Mouse (Mus musculus) embryonic facial prominence, embryonic 14.5 days (tissue): ENCODE measurements around the gene Mllt11. TPM values are rescaled to one million over a fixed set of nuclear protein-coding genes. Genes with fewer than 3 reads are reported as not detected.
A peak's percentile ranks its signal among the peaks of the same experiment; 100 is the strongest.

ENCODE experiments used
- ATAC-seq: fragments of 200-750 bp; cut with Nextera tagmentation; 2 replicates; pipeline ENCODE4 v1.8.0; 2017; ENCODE audit warnings: low read depth, moderate number of reproducible peaks, moderate TSS enrichment
- DNase-seq: peaks from one replicate; pipeline ENCODE4 v3.0.0-alpha.2; 2015; ENCODE audit warnings: low spot score
- H3K27ac ChIP-seq: fragments of 300-500 bp; sonication (generic); replicated peaks from 2 replicates; pipeline ENCODE4 v1.5.1; 2014; ENCODE audit warnings: low read depth, mild to moderate bottlenecking, low read length, moderate library complexity
- H3K27me3 ChIP-seq: fragments of 300-500 bp; sonication (generic); replicated peaks from 2 replicates; pipeline ENCODE4 v1.6.1; 2014; ENCODE audit warnings: low read length; ENCODE audit not compliant: control insufficient read depth, insufficient read depth
- H3K36me3 ChIP-seq: fragments of 300-500 bp; sonication (generic); 2 replicates; pipeline ENCODE4 v1.6.1; 2014; ENCODE audit warnings: low read length, mixed read lengths; ENCODE audit not compliant: control insufficient read depth, insufficient read depth
- H3K4me1 ChIP-seq: fragments of 300-500 bp; sonication (generic); 2 replicates; pipeline ENCODE4 v1.6.1; 2014; ENCODE audit warnings: antibody characterized with exemption, low read length; ENCODE audit not compliant: control insufficient read depth, insufficient read depth
- H3K4me2 ChIP-seq: fragments of 300-500 bp; sonication (generic); 2 replicates; pipeline ENCODE4 v1.6.1; 2014; ENCODE audit warnings: low read depth, mild to moderate bottlenecking, low read length, moderate library complexity, mixed read lengths
- H3K4me3 ChIP-seq: fragments of 300-500 bp; sonication (generic); 2 replicates; pipeline ENCODE4 v1.5.1; 2014; ENCODE audit warnings: low read depth, mild to moderate bottlenecking, low read length
- H3K9ac ChIP-seq: fragments of 300-500 bp; sonication (generic); 2 replicates; pipeline ENCODE4 v1.6.1; 2014; ENCODE audit warnings: low read depth, mild to moderate bottlenecking, low read length, moderate library complexity, mixed read lengths
- H3K9me3 ChIP-seq: fragments of 300-500 bp; sonication (generic); 2 replicates; pipeline ENCODE4 v1.6.1; 2016; ENCODE audit warnings: low read length; ENCODE audit not compliant: control insufficient read depth
- WGBS: fragments of 180-500 bp; shearing (Covaris S2); extraction: QIAGEN DNeasy Blood & Tissue Kit; methylation state at CpG from one replicate; pipeline ENCODE4 v1.1.7; 2014; 5-methylcytosine and 5-hydroxymethylcytosine counted together
- polyA plus RNA-seq: library from polyadenylated mRNA; unstranded; fragments of >200 nt; fragmentation: Nextera tagmentation; extraction: Ambion mirVana; gene quantifications from 2 replicates; pipeline ENCODE4 v1.2.1, GENCODE M21; 2014

The Mllt11 gene
- polyA plus RNA-seq, 1 experiment from 2014 or later, result 36.9 TPM

GRCm38 (mm10) chr3:95239022-95239421 is 7.1 kb upstream of the Mllt11 start:
- Histone ChIP-seq H3K4me3 (no peak overlapping the region), H3K36me3 (peaks cover 47% of the 10 kb centered on the region), H3K27me3 (no peaks in the 10 kb centered on the region), H3K27ac (no peak overlapping the region), H3K4me1 (no peaks in the 10 kb centered on the region), H3K9me3 (no peaks in the 10 kb centered on the region), H3K4me2 (no peak overlapping the region), H3K9ac (no peak overlapping the region)
- ATAC-seq (no peak; the same call in 1 of the 2 replicates), DNase-seq (no peak)
- 87% methylated on average over 6 of the region's 6 CpGs for WGBS

DNA sequence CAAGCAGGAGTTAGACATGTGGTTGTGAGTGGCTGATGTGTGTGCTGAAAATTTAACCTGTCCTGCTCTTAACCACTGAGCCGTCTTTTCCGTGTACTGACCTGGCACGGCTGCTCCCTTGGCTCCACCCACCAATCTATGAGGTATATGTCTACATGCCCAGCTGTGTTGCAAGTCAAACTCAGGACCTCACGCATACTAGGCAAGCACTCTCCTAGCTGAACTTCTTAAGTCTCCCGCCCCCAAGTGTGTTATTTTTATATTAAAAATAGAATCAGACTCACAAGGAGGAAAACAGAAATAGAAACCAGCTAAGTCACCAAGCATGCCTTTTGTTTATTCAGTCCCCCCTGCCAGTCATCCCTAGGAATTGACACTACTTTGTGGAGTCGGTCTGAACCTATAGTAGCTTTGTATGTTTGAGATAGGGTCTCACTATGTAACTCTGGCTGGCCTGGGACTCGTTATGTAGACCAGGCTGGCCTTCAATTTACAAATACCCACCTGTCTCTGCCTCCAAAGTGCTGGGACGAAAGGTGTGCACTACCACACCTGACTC is 5.6 kb upstream of the Mllt11 start:
- DNase-seq (no peak), ATAC-seq (no peak)
- 80% methylated on average over 8 of the region's 8 CpGs for WGBS
- Histone ChIP-seq H3K9ac (no peak overlapping the region), H3K27me3 (no peaks in the 10 kb centered on the region), H3K9me3 (no peaks in the 10 kb centered on the region), H3K4me1 (no peaks in the 10 kb centered on the region), H3K4me2 (no peak overlapping the region), H3K36me3 (peaks cover 57% of the 10 kb centered on the region), H3K4me3 (no peak overlapping the region), H3K27ac (no peak overlapping the region)

GRCm38 (mm10) chr3:95235386-95236301 is 3.7 kb upstream of the Mllt11 start:
- ATAC-seq, result no peak
- H3K27me3 ChIP-seq, result no peaks in the 10 kb centered on the region
- H3K4me3 ChIP-seq, result no peak overlapping the region
- no peak overlapping the region for H3K9ac ChIP-seq
- peaks cover 6% of the 10 kb centered on the region for H3K4me1 ChIP-seq
- H3K9me3 ChIP-seq, result no peaks in the 10 kb centered on the region
- H3K4me2 ChIP-seq, result no peak overlapping the region
- H3K36me3 ChIP-seq, result peaks cover 69% of the 10 kb centered on the region
- 60% methylated on average over 23 of the region's 23 CpGs for WGBS
- no peak for DNase-seq
- no peak overlapping the region for H3K27ac ChIP-seq

DNA sequence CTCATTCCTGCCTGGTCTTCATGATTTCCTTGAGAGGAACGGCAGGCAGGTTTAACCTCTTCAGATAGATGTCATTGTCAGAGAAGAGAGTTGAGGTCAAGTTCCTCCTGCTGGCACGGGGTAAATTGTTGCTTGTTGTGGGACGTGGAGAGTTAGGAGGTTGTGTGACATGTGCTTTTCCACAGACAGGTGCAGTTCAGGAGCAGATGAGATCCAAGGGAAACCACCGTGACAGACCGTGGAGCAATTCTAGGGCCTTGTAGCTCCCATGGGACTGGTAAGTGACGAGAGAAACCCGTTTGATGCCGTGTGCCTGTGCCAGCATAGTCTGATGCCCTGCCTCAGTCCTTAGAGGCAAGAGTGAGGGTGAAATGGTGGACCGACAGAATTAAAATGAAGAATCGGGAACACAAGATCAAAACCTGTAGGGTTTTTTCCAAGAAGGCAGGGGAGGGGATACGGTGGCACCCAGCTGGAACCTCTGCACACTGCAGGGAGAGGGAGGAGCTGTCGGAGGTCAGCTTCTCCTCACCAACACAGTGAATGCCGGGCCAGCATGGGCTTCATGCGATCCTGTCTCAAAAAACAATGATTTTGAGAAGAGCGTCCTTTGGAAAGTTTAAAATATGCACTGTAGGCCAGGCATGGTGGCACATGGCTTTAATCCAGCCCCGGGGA is 1.5 kb upstream of the Mllt11 start:
- H3K4me2 ChIP-seq, result no peak overlapping the region
- peaks cover 13% of the 10 kb centered on the region for H3K4me1 ChIP-seq
- no peak overlapping the region for H3K4me3 ChIP-seq
- ATAC-seq (no peak), DNase-seq (no peak)
- H3K27me3 ChIP-seq, result no peaks in the 10 kb centered on the region
- 84% methylated on average over 16 of the region's 16 CpGs for WGBS
- H3K36me3 ChIP-seq, result peaks cover 69% of the 10 kb centered on the region
- no peak overlapping the region for H3K27ac ChIP-seq
- no peaks in the 10 kb centered on the region for H3K9me3 ChIP-seq
- no peak overlapping the region for H3K9ac ChIP-seq

DNA sequence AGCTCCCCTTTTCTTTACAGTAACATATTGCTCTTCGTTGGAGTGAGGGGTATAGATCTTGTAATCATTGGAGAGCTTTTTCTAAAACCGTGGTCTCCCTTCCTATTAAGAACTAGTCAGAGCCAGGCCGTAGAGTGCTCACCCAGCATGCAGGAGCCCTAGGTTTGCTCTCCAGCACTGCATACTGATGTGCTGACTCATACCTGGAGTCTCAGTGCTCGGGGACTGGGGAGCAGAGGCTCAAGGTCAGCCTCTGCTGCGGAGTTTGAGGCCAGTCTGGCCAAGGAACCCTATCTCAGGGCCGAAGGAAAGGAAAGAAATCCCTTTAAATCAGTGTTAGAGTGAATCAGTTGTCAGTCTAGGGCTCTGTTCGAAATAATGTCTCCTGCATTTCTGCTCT is 800 bp upstream of the Mllt11 start:
- Histone ChIP-seq H3K4me2 (no peak overlapping the region), H3K9me3 (no peaks in the 10 kb centered on the region), H3K9ac (no peak overlapping the region), H3K4me3 (no peak overlapping the region), H3K4me1 (peaks cover 13% of the 10 kb centered on the region), H3K27me3 (no peaks in the 10 kb centered on the region), H3K36me3 (peaks cover 62% of the 10 kb centered on the region), H3K27ac (no peak overlapping the region)
- 84% methylated on average over 7 of the region's 7 CpGs for WGBS
- no peak for DNase-seq
- ATAC-seq, result no peak

DNA sequence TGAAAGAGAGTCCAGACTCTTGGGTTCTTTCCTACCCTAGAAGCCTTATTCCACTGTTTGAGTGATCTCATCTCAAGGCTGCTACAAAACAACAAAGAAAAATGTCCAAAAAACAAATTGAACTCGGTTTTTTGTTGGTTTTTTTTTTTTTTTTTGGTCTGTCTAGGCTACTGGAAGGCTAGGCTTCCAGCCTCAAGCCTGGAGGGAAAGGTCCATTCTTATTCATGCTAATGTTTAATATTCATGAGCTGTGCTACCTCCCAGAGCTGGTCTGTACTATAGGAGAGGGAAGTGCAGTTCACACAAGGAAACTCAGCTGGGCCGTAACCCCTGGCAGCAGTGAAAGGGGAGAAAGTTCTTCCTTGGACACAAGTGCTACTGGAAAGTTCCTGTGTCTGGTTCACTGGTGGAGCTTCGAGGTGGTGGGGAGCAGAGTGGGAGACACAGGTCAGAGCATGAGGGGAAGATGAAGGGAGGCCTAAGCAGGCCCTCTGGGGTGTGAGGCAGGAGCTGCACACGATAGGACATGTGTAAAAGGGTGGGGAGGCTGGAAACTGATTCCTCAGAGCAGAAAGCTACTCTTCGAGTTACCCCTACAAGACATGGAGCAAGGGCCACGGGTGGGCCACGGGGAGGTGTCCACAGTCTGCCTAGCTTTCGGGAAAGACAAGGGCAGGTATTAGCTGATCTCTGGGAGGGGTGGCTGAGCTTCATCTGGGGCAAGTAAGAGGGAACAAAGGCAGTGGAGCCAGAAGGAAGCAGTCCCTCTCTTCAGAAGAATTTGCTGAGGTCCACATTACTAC is 1.3 kb downstream of the Mllt11 start:
- 39% methylated on average over 8 of the region's 8 CpGs for WGBS
- no peak for DNase-seq

GRCm38 (mm10) chr3:95229781-95230494 is 2.0 kb downstream of the Mllt11 start:
- Histone ChIP-seq H3K4me3 (peak overlapping the region; percentile 86), H3K27ac (peak overlapping the region; percentile 96), H3K27me3 (no peaks in the 10 kb centered on the region), H3K36me3 (peaks cover 44% of the 10 kb centered on the region), H3K4me2 (peak overlapping the region; percentile 92), H3K4me1 (peaks cover 22% of the 10 kb centered on the region), H3K9ac (peak overlapping the region; percentile 92), H3K9me3 (no peaks in the 10 kb centered on the region)
- 2% methylated on average over 12 of the region's 13 CpGs for WGBS
- ATAC-seq (peak; percentile 7; the same call in 1 of the 2 replicates), DNase-seq (peak; percentile 53)

More for the DNA sequence above, 1.3 kb downstream of the Mllt11 start:
- ATAC-seq, result no peak
- H3K27me3 ChIP-seq, result no peaks in the 10 kb centered on the region
- H3K4me1 ChIP-seq, result peaks cover 22% of the 10 kb centered on the region
- H3K4me3 ChIP-seq, result peak overlapping the region; percentile 86
- peaks cover 45% of the 10 kb centered on the region for H3K36me3 ChIP-seq
- peak overlapping the region; percentile 92 for H3K4me2 ChIP-seq
- peak overlapping the region; percentile 96 for H3K27ac ChIP-seq
- H3K9ac ChIP-seq, result peak overlapping the region; percentile 92
- H3K9me3 ChIP-seq, result no peaks in the 10 kb centered on the region
